In the genomic region with DNA sequence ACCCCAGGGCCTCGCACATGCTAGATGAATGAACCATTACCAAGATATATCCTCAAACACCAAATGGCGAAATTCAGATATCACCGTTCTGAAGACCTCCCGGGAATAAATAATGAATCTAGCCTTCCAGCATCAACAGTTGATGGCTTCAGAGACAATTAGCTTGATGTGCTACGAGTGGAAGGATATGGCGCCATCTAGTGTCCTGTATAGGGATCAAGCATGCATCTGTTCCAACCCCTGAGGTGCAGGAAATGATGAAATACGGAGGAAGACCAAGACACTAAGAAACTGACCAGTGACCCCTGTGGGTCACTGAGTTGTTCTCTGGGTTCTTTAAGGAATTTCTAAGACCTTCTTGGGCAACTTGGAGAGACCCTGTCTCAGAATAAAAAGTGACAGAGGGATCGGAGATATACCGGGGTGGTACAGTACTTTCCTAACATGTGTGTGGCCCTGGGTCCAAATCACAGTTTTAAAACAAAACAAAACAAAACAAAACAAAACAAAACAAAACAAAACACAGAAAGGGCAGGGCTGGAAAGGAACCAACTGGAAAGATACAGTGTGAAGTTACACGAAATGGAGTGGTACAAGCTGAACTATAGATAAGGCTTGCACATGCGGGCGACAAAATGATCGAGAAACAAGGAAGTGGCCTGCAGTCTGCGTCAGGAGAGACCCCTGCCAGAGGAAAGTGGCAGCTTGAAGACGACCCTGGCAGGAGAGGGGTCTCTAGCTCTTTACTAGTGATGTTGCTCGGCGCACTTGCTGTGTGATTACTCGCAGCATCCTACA, we compare ENCODE assay signal across 8 mouse cellular contexts. TPM values are rescaled to one million over a fixed set of nuclear protein-coding genes. Genes with fewer than 3 reads are reported as not detected.
DNase-seq lines count a peak whose midpoint lies in the region; ATAC-seq lines count a peak whose summit lies in the region.
"Had no signal": no experiment of that assay in that cellular context is flagged by ENCODE, and none has a peak within 500 bp of the region (broad histone marks: within the 10 kb centered on the region; RNA-seq: fewer than 3 reads in every experiment).

No protein-coding gene starts in this region.

- no peak overlapping the region for H3K9ac ChIP-seq in liver, embryonic 16.5 days (ENCODE audit: low read depth, low read length)
- H3K9ac ChIP-seq in neural tube, embryonic 12.5 days, result no peak overlapping the region
- H3K9ac ChIP-seq: limb, embryonic 12.5 days had no signal

- H3K9me3 ChIP-seq in liver, embryonic 16.5 days (replicated peaks; ENCODE audit: control insufficient read depth, low read length), result no peaks in the 10 kb centered on the region
- H3K9me3 ChIP-seq in neural tube, embryonic 12.5 days, result no peaks in the 10 kb centered on the region
- H3K9me3 ChIP-seq: limb, embryonic 12.5 days had no signal

- H3K4me1 ChIP-seq in liver, embryonic 16.5 days (ENCODE audit: control insufficient read depth, low read depth, low read length), result peaks cover 11% of the 10 kb centered on the region
- no peaks in the 10 kb centered on the region for H3K4me1 ChIP-seq in neural tube, embryonic 12.5 days
- H3K4me1 ChIP-seq: limb, embryonic 12.5 days had no signal

- peak; percentile 39 to 54 for DNase-seq in CD8-positive naive resting alpha-beta T cell, adult 2 months (ENCODE audit: low read depth in 2 of 2, low spot score in 2 of 2)
- peak; percentile 57 for DNase-seq in WW6 (ENCODE audit: low read depth, low spot score)
- peak; percentile 82 for DNase-seq in embryo, embryonic 11 days
- DNase-seq in heart, adult 9 months (ENCODE audit: low spot score in 2 of 2), result peak; percentile 57 to 71
- peak; percentile 84 for DNase-seq in kidney, postnatal 14 days

- no peak overlapping the region for H3K27ac ChIP-seq in liver, embryonic 16.5 days (ENCODE audit: low read length)
- no peak overlapping the region for H3K27ac ChIP-seq in neural tube, embryonic 12.5 days
- H3K27ac ChIP-seq: limb, embryonic 12.5 days had no signal

- no peaks in the 10 kb centered on the region; the same call in 1 of the 2 replicates for H3K27me3 ChIP-seq in liver, embryonic 16.5 days (ENCODE audit: control insufficient read depth, insufficient read depth, low read depth, low read length)
- no peaks in the 10 kb centered on the region for H3K27me3 ChIP-seq in neural tube, embryonic 12.5 days (replicated peaks)

- no peak for ATAC-seq in liver, embryonic 16.5 days (ENCODE audit: low read depth)
- ATAC-seq in neural tube, embryonic 12.5 days (ENCODE audit: low FRiP score, low read depth), result 0 out of 2 replicates have a peak, but pooled peaks have one; percentile 45

- WGBS in liver, embryonic 16.5 days (ENCODE audit: insufficient replicate concordance), result 30% methylated on average over 18 of the region's 18 CpGs
- 54% methylated on average over 18 of the region's 18 CpGs for WGBS in neural tube, embryonic 12.5 days

- no peak overlapping the region for H3K4me3 ChIP-seq in liver, embryonic 16.5 days (ENCODE audit: low read depth, low read length)
- H3K4me3 ChIP-seq in neural tube, embryonic 12.5 days, result no peak overlapping the region
- H3K4me3 ChIP-seq: limb, embryonic 12.5 days had no signal

- H3K4me2 ChIP-seq in liver, embryonic 16.5 days (ENCODE audit: low read depth, low read length), result peak overlapping the region; percentile 15; the same call in 1 of the 2 replicates
- H3K4me2 ChIP-seq in neural tube, embryonic 12.5 days (replicated peaks), result peak overlapping the region; percentile 36
- H3K4me2 ChIP-seq: limb, embryonic 12.5 days had no signal

- no peaks in the 10 kb centered on the region for H3K36me3 ChIP-seq in liver, embryonic 16.5 days (ENCODE audit: control insufficient read depth, insufficient read depth)
- no peaks in the 10 kb centered on the region for H3K36me3 ChIP-seq in neural tube, embryonic 12.5 days
- H3K36me3 ChIP-seq: limb, embryonic 12.5 days had no signal

RNA-seq across cellular contexts. Expression of a gene that starts 6.5 kb away (rescaled TPM):
- polyA plus RNA-seq in liver, embryonic 16.5 days (2015; fragmentation: Nextera tagmentation; extraction: Ambion mirVana), result 6.3 and 6.4 TPM in 2 replicates
- polyA plus RNA-seq in neural tube, embryonic 12.5 days (2016; fragmentation: Nextera tagmentation; extraction: Ambion mirVana), result 132 and 151 TPM in 2 replicates

Comparison
In these comparisons a context has a peak if more than half of its experiments do, and no peak if none do; other contexts are left out.
1. RNA of a gene that starts 6.5 kb away (polyA plus RNA-seq): 132 to 151 TPM in neural tube, embryonic 12.5 days; 6.3 to 6.4 TPM in liver, embryonic 16.5 days; every median in the first group is over 10 times any median in the second.
2. Peak in every context shown above with its lines, with median percentiles within 50 percentile points of each other: DNase-seq.